Mouse (Mus musculus): ENCODE data around the gene Ankrd63.

Ankrd63 gene

GRCm38 (mm10) chr2:118689875-118690274 lies 13.9 kb downstream of the Ankrd63 start:
- DNase-seq (ENCODE audit: low spot score), result no peak

- DNase-seq (ENCODE audit: low spot score), result no peak
Measured at GRCm38 (mm10) chr2:118687791-118688190, 16.0 kb downstream of the Ankrd63 start.

GRCm38 (mm10) chr2:118686693-118687092 lies 17.1 kb downstream of the Ankrd63 start:
- DNase-seq (ENCODE audit: low spot score), result no peak

- DNase-seq (ENCODE audit: low spot score), result no peak
Measured at GRCm38 (mm10) chr2:118685088-118685487, 18.7 kb downstream of the Ankrd63 start.

GRCm38 (mm10) chr2:118682544-118683260 lies 21.1 kb downstream of the Ankrd63 start:
- no peak for DNase-seq (ENCODE audit: low spot score)

- DNase-seq (ENCODE audit: low spot score), result no peak
Measured at GRCm38 (mm10) chr2:118680926-118681325, 22.8 kb downstream of the Ankrd63 start.

- DNase-seq (ENCODE audit: low spot score), result no peak
Measured at GRCm38 (mm10) chr2:118679577-118679976, 24.2 kb downstream of the Ankrd63 start.

- DNase-seq (ENCODE audit: low spot score), result no peak
Measured at GRCm38 (mm10) chr2:118677817-118678216, 25.9 kb downstream of the Ankrd63 start.

GRCm38 (mm10) chr2:118676839-118677741 lies 26.7 kb downstream of the Ankrd63 start:
- DNase-seq (ENCODE audit: low spot score), result no peak

GRCm38 (mm10) chr2:118674500-118674899 lies 29.3 kb downstream of the Ankrd63 start:
- no peak for DNase-seq (ENCODE audit: low spot score)

GRCm38 (mm10) chr2:118673686-118674465 lies 29.9 kb downstream of the Ankrd63 start:
- no peak for DNase-seq (ENCODE audit: low spot score)

GRCm38 (mm10) chr2:118671728-118672127 lies 32.0 kb downstream of the Ankrd63 start:
- no peak for DNase-seq (ENCODE audit: low spot score)

GRCm38 (mm10) chr2:118669785-118670184 lies 34.0 kb downstream of the Ankrd63 start:
- no peak for DNase-seq (ENCODE audit: low spot score)

- no peak for DNase-seq (ENCODE audit: low spot score)
Measured at GRCm38 (mm10) chr2:118669245-118669644, 34.5 kb downstream of the Ankrd63 start.

- no peak for DNase-seq (ENCODE audit: low spot score)
Measured at GRCm38 (mm10) chr2:118667181-118667580, 36.6 kb downstream of the Ankrd63 start.

GRCm38 (mm10) chr2:118665616-118666015 lies 38.1 kb downstream of the Ankrd63 start:
- no peak for DNase-seq (ENCODE audit: low spot score)

- no peak for DNase-seq (ENCODE audit: low spot score)
Measured at GRCm38 (mm10) chr2:118664975-118665516, 38.7 kb downstream of the Ankrd63 start.

GRCm38 (mm10) chr2:118663804-118664766 lies 39.7 kb downstream of the Ankrd63 start:
- DNase-seq (ENCODE audit: low spot score), result no peak

GRCm38 (mm10) chr2:118662902-118663803 lies 40.6 kb downstream of the Ankrd63 start, which contains the start of gene Pak6:
Pak6 (plus strand) TSS chr2:118663303.
- DNase-seq (ENCODE audit: low spot score), result no peak

- DNase-seq (ENCODE audit: low spot score), result no peak
Measured at GRCm38 (mm10) chr2:118661891-118662290, 41.9 kb downstream of the Ankrd63 start.
